Mouse (Mus musculus) CH12.LX (cell line): ENCODE measurements at regions not wholly inside any gene's neighbourhood (a gene's known extent, or its start where the extent isn't known, plus 50 kb on each side); places are given as distances from the start of the nearest gene placed in this dataset.

Experiments used
- DNase-seq: peaks from one replicate; pipeline ENCODE4 v3.0.0-alpha.2; 2013; ENCODE audit errors: extremely low read depth
- H3K27ac ChIP-seq: 2 replicates; pipeline ENCODE4 v1.5.1; 2012; ENCODE audit warnings: low read depth, mild to moderate bottlenecking, control low read depth, moderate library complexity; ENCODE audit not compliant: insufficient read depth
- H3K27me3 ChIP-seq: replicated peaks from 2 replicates; pipeline ENCODE3; 2012; ENCODE audit warnings: inconsistent platforms
- H3K36me3 ChIP-seq, 2 experiments: replicated peaks in 1 of 2; 2 replicates each; pipeline versions ENCODE3 to v1.6.1; 2012; ENCODE audit warnings: inconsistent platforms in 1 of 2, low read length in 1 of 2, mild to moderate bottlenecking in 1 of 2, mixed read lengths in 1 of 2, moderate library complexity in 1 of 2; ENCODE audit not compliant: control insufficient read depth in 1 of 2, insufficient read depth in 1 of 2
- H3K4me1 ChIP-seq, 2 experiments: 2 replicates each; pipeline ENCODE4 v1.6.1; 2012; ENCODE audit warnings: inconsistent platforms in 1 of 2, moderate library complexity in 1 of 2; ENCODE audit not compliant: insufficient read depth in 2 of 2, control insufficient read depth in 1 of 2
- H3K4me2 ChIP-seq: 2 replicates; pipeline ENCODE4 v1.6.1; 2012; ENCODE audit warnings: low read depth, mild to moderate bottlenecking, control low read depth; ENCODE audit not compliant: poor library complexity, insufficient read depth, severe bottlenecking
- H3K4me3 ChIP-seq, 3 experiments: fragments of 150-350 bp in 1 of 3; sonication (generic) in 1 of 3; replicated peaks in 1 of 3; 2 replicates each; pipeline versions ENCODE3 to v1.5.1; 2011 to 2012; ENCODE audit warnings: low read depth in 2 of 3, low read length in 2 of 3, mild to moderate bottlenecking in 2 of 3, moderate library complexity in 2 of 3, control low read depth in 1 of 3, improper control_type of control experiment in 1 of 3, inconsistent platforms in 1 of 3, mixed read lengths in 1 of 3; ENCODE audit not compliant: poor library complexity in 1 of 3
- H3K79me2 ChIP-seq: replicated peaks from 2 replicates; pipeline ENCODE4 v1.6.1; 2012; ENCODE audit warnings: mild to moderate bottlenecking, moderate library complexity; ENCODE audit not compliant: control insufficient read depth, poor library complexity, insufficient read depth, severe bottlenecking; ENCODE audit errors: extremely low read depth
- H3K9ac ChIP-seq: 2 replicates; pipeline ENCODE4 v1.6.1; 2012; ENCODE audit warnings: low read depth, mild to moderate bottlenecking, control low read depth, moderate library complexity; ENCODE audit not compliant: insufficient read depth
- H3K9me3 ChIP-seq: replicated peaks from 2 replicates; pipeline ENCODE3; 2012; ENCODE audit warnings: low read length, inconsistent platforms, mixed read lengths
- CHD1 ChIP-seq: IDR thresholded peaks from 2 replicates; pipeline ENCODE4 v1.6.1; 2012; ENCODE audit warnings: low read depth, low read length, improper control_type of control experiment, inconsistent platforms
- CTCF ChIP-seq, 2 experiments: IDR thresholded peaks in 1 of 2; conservative IDR thresholded peaks in 1 of 2; 2 replicates each; pipeline ENCODE4 v1.5.1; 2011 to 2012; ENCODE audit warnings: low read depth in 2 of 2, low read length in 2 of 2, improper control_type of control experiment in 1 of 2, inconsistent platforms in 1 of 2, mild to moderate bottlenecking in 1 of 2, moderate library complexity in 1 of 2
- E2F4 ChIP-seq: IDR thresholded peaks from 2 replicates; pipeline ENCODE4 v1.6.1; 2011; ENCODE audit warnings: low read depth, low read length, improper control_type of control experiment; ENCODE audit not compliant: insufficient replicate concordance
- ELF1 ChIP-seq: IDR thresholded peaks from 2 replicates; pipeline ENCODE4 v1.6.1; 2014; ENCODE audit warnings: low read depth, mild to moderate bottlenecking, inconsistent platforms, low read length, improper control_type of control experiment
- ETS1 ChIP-seq: conservative IDR thresholded peaks from 2 replicates; pipeline ENCODE4 v1.6.1; 2012; ENCODE audit warnings: low read depth, mild to moderate bottlenecking, inconsistent platforms, low read length, improper control_type of control experiment, moderate library complexity
- GABPA ChIP-seq: IDR thresholded peaks from 2 replicates; pipeline ENCODE4 v1.6.1; 2012; ENCODE audit warnings: low read depth, low read length, improper control_type of control experiment, inconsistent platforms; ENCODE audit not compliant: insufficient replicate concordance
- IRF4 ChIP-seq: IDR thresholded peaks from 2 replicates; pipeline ENCODE4 v1.6.1; 2014; ENCODE audit warnings: low read depth, mild to moderate bottlenecking, inconsistent platforms, low read length, improper control_type of control experiment
- JUN ChIP-seq: IDR thresholded peaks from 2 replicates; pipeline ENCODE4 v1.6.1; 2011; ENCODE audit warnings: low read depth, mild to moderate bottlenecking, low read length, improper control_type of control experiment, moderate library complexity; ENCODE audit not compliant: insufficient read depth
- KAT2A ChIP-seq: IDR thresholded peaks from 2 replicates; pipeline ENCODE4 v1.6.1; 2012; ENCODE audit warnings: low read length, improper control_type of control experiment, inconsistent platforms; ENCODE audit not compliant: insufficient replicate concordance
- MAFK ChIP-seq: IDR thresholded peaks from 2 replicates; pipeline ENCODE4 v1.6.1; 2011; ENCODE audit warnings: low read length, improper control_type of control experiment; ENCODE audit not compliant: insufficient replicate concordance
- MAX ChIP-seq: IDR thresholded peaks from 2 replicates; pipeline ENCODE4 v1.6.1; 2011; ENCODE audit warnings: low read length, improper control_type of control experiment
- MAZ ChIP-seq: IDR thresholded peaks from 2 replicates; pipeline ENCODE4 v1.6.1; 2012; ENCODE audit warnings: low read depth, mild to moderate bottlenecking, inconsistent platforms, low read length, improper control_type of control experiment, moderate library complexity
- MEF2A ChIP-seq: IDR thresholded peaks from 2 replicates; pipeline ENCODE4 v1.6.1; 2014; ENCODE audit warnings: low read depth, mild to moderate bottlenecking, inconsistent platforms, low read length, improper control_type of control experiment, borderline replicate concordance
- MXI1 ChIP-seq: IDR thresholded peaks from 2 replicates; pipeline ENCODE4 v1.6.1; 2011; ENCODE audit warnings: mild to moderate bottlenecking, low read depth, low read length, improper control_type of control experiment
- NELFE ChIP-seq: IDR thresholded peaks from 2 replicates; pipeline ENCODE4 v1.6.1; 2011; ENCODE audit warnings: low read depth, low read length, improper control_type of control experiment
- NRF1 ChIP-seq: IDR thresholded peaks from 2 replicates; pipeline ENCODE4 v1.6.1; 2014; ENCODE audit warnings: low read depth, mild to moderate bottlenecking, inconsistent platforms, low read length, improper control_type of control experiment, moderate library complexity
- POLR2A ChIP-seq: IDR thresholded peaks from 2 replicates; pipeline ENCODE4 v1.6.1; 2011; ENCODE audit warnings: low read depth, mild to moderate bottlenecking, improper control_type of control experiment, low read length
- RCOR1 ChIP-seq: conservative IDR thresholded peaks from 2 replicates; pipeline ENCODE4 v1.6.1; 2012; ENCODE audit warnings: low read depth, mild to moderate bottlenecking, inconsistent platforms, low read length, improper control_type of control experiment
- SMC3 ChIP-seq: IDR thresholded peaks from 2 replicates; pipeline ENCODE4 v1.6.1; 2011; ENCODE audit warnings: low read depth, low read length, improper control_type of control experiment
- TBP ChIP-seq: conservative IDR thresholded peaks from 2 replicates; pipeline ENCODE4 v1.6.1; 2011; ENCODE audit warnings: low read depth, low read length, improper control_type of control experiment
- UBTF ChIP-seq: IDR thresholded peaks from 2 replicates; pipeline ENCODE4 v1.6.1; 2012; ENCODE audit warnings: low read depth, mild to moderate bottlenecking, inconsistent platforms, low read length, improper control_type of control experiment, moderate library complexity
- USF2 ChIP-seq: conservative IDR thresholded peaks from 2 replicates; pipeline ENCODE4 v1.6.1; 2011; ENCODE audit warnings: low read depth, low read length, improper control_type of control experiment
- ZC3H11A ChIP-seq: IDR thresholded peaks from 2 replicates; pipeline ENCODE4 v1.6.1; 2012; ENCODE audit warnings: low read depth, mild to moderate bottlenecking, inconsistent platforms, low read length, improper control_type of control experiment
- ZKSCAN1 ChIP-seq: IDR thresholded peaks from 2 replicates; pipeline ENCODE4 v1.6.1; 2012; ENCODE audit warnings: low read depth, inconsistent platforms, low read length, improper control_type of control experiment, borderline replicate concordance
- ZMIZ1 ChIP-seq: IDR thresholded peaks from 2 replicates; pipeline ENCODE4 v1.6.1; 2012; ENCODE audit warnings: low read depth, mild to moderate bottlenecking, inconsistent platforms, low read length, improper control_type of control experiment
- dilution Hi-C: fragments of 300-500 bp; cut with MboI; formaldehyde crosslinking; loops from 2 replicates; pipeline ENCODE4 v1.14.3; 2020; ENCODE audit warnings: low sequenced_read_pairs; ENCODE audit not compliant: extremely low pct_unique_long_range_greater_than_20kb, extremely low pct_ligation_motif_present
- in situ Hi-C: fragments of 300-500 bp; cut with MboI; formaldehyde crosslinking; loops from 3 replicates; pipeline ENCODE4 v1.14.3; 2019; ENCODE audit warnings: low sequenced_read_pairs, low pct_ligation_motif_present, low pct_unique_long_range_greater_than_20kb, mixed read lengths

- H3K27me3 ChIP-seq: no peaks in the 10 kb centered on the region
- TF ChIP-seq NRF1: no peak
- H3K27ac ChIP-seq: no peak overlapping the region
- in situ Hi-C loops: no loop called here
- H3K9me3 ChIP-seq: no peaks in the 10 kb centered on the region
- H3K4me2 ChIP-seq: no peak overlapping the region
- DNase-seq: no peak
- H3K79me2 ChIP-seq: no peaks in the 10 kb centered on the region
- dilution Hi-C loops: no loop called here
- H3K9ac ChIP-seq: no peak overlapping the region
- no peaks in the 10 kb centered on the region for H3K36me3 ChIP-seq
- H3K4me3 ChIP-seq: no peak overlapping the region
- no peaks in the 10 kb centered on the region for H3K4me1 ChIP-seq
Observed at GRCm38 (mm10) chr12:29243087-29243486, 285.1 kb upstream of the Myt1l start.

- TF ChIP-seq RCOR1: no peak
- TF ChIP-seq MAZ: no peak
- TF ChIP-seq CHD1: no peak
- TF ChIP-seq USF2: no peak
- Histone ChIP-seq H3K4me2 (no peak overlapping the region), H3K4me3 (no peak overlapping the region), H3K9me3 (no peaks in the 10 kb centered on the region), H3K4me1 (no peaks in the 10 kb centered on the region), H3K27ac (no peak overlapping the region), H3K79me2 (no peaks in the 10 kb centered on the region), H3K36me3 (no peaks in the 10 kb centered on the region), H3K27me3 (no peaks in the 10 kb centered on the region), H3K9ac (no peak overlapping the region)
- in situ Hi-C loops (no loop called here), dilution Hi-C loops (no loop called here)
- no peak for DNase-seq
Observed at GRCm38 (mm10) chr12:29246041-29246440, 282.1 kb upstream of the Myt1l start.

GRCm38 (mm10) chr12:29247356-29247755, 280.8 kb upstream of the Myt1l start:
- in situ Hi-C loops (no loop called here), dilution Hi-C loops (no loop called here)
- H3K9me3 ChIP-seq: no peaks in the 10 kb centered on the region

More at GRCm38 (mm10) chr12:29247356-29247755, 280.8 kb upstream of the Myt1l start:
- Histone ChIP-seq H3K36me3 (no peaks in the 10 kb centered on the region), H3K4me2 (no peak overlapping the region), H3K27me3 (no peaks in the 10 kb centered on the region), H3K4me1 (no peaks in the 10 kb centered on the region), H3K27ac (no peak overlapping the region), H3K79me2 (no peaks in the 10 kb centered on the region), H3K4me3 (no peak overlapping the region), H3K9ac (no peak overlapping the region)
- TF ChIP-seq NELFE (no peak), KAT2A (no peak), ZKSCAN1 (no peak), CTCF (conservative IDR thresholded peaks at IDR 0.05 in 1 of 2, IDR thresholded peaks at IDR 0.05 in 1 of 2; ENCODE audit: low read depth in 2 of 2, low read length in 2 of 2) (no peak), IRF4 (no peak), TBP (no peak), JUN (no peak), GABPA (no peak), POLR2A (no peak), ZC3H11A (no peak), MEF2A (no peak), MXI1 (no peak), MAX (no peak), MAFK (no peak), ZMIZ1 (no peak), SMC3 (no peak), UBTF (no peak), E2F4 (no peak), ELF1 (no peak), ETS1 (no peak)
- DNase-seq: no peak
